Mouse (Mus musculus) left cerebral cortex, adult 2 months (tissue): Measurements from ENCODE around the gene Map4. TPM values are rescaled to one million over a fixed set of nuclear protein-coding genes. Genes with fewer than 3 reads are reported as not detected.
"Not testable (repeated sequence)": the region's sequence is repeated elsewhere in the genome, so short reads cannot be mapped to it uniquely, and the experiment has no call there.

ENCODE experiments used
- DNase-seq, 2 experiments: peaks; one replicate each; pipeline ENCODE4 v3.0.0; 2021 to 2022; ENCODE audit warnings: low spot score in 2 of 2, mixed read lengths in 1 of 2; ENCODE audit errors: extremely low spot score in 1 of 2
- H3K27ac ChIP-seq: fragments of 200-600 bp; 2 replicates; pipeline ENCODE4 v1.8.1; 2022
- H3K4me3 ChIP-seq: fragments of 200-600 bp; 2 replicates; pipeline ENCODE4 v1.8.1; 2022
- CTCF ChIP-seq: fragments of 200-600 bp; IDR thresholded peaks from 2 replicates; pipeline ENCODE4 v1.8.1; 2022; ENCODE audit warnings: antibody characterized with exemption, mild to moderate bottlenecking, moderate library complexity
- intact Hi-C: fragments of 180-260 bp; cut with DNase I; formaldehyde crosslinking; loops from one replicate; pipeline ENCODE4 v1.15.1; 2025
- total RNA-seq, 2 experiments: library from RNA; stranded (reverse); gene quantifications; 2 replicates each; pipeline ENCODE4 v1.2.3; 2021

Map4 gene
- total RNA-seq, 2 experiments from 2014 or later, result 365 to 381 TPM

- no peak for TF ChIP-seq CTCF
- Histone ChIP-seq H3K27ac (peak overlapping the region; percentile 96), H3K4me3 (peak overlapping the region; percentile 51)
- intact Hi-C loops, result loop anchor here (5.0 kb wide), 2 partner anchors 66 to 121 kb away; partner anchors contain the start of gene Map4
- peak; percentile 52 to 57 for DNase-seq
These were observed 122.2 kb downstream of the Map4 start for GRCm38 (mm10) chr9:110053305-110054079.

- peak overlapping the region; percentile 51 for H3K4me3 ChIP-seq
- no peak for TF ChIP-seq CTCF
- intact Hi-C loops, result loop anchor here (5.0 kb wide), 2 partner anchors 67 to 122 kb away; partner anchors contain the start of gene Map4
- DNase-seq, result no peak
- H3K27ac ChIP-seq, result peak overlapping the region; percentile 96
These were observed 122.8 kb downstream of the Map4 start for GRCm38 (mm10) chr9:110054080-110054421.

GRCm38 (mm10) chr9:110054781-110055180 is 123.5 kb downstream of the Map4 start:
- no peak for TF ChIP-seq CTCF
- DNase-seq, result no peak
- peak overlapping the region; percentile 51 for H3K4me3 ChIP-seq
- intact Hi-C loops, result loop anchor here (5.0 kb wide), 2 partner anchors 67 to 122 kb away; partner anchors contain the start of gene Map4
- H3K27ac ChIP-seq, result peak overlapping the region; percentile 96

- Histone ChIP-seq H3K27ac (no peak overlapping the region), H3K4me3 (no peak overlapping the region)
- no peak for TF ChIP-seq CTCF
- no peak for DNase-seq
- intact Hi-C loops, result no loop called here
These were observed 125.9 kb downstream of the Map4 start for GRCm38 (mm10) chr9:110057200-110057599.

- intact Hi-C loops, result no loop called here
- DNase-seq, result no peak
- H3K4me3 ChIP-seq, result no peak overlapping the region
- TF ChIP-seq CTCF, result no peak
- H3K27ac ChIP-seq, result no peak overlapping the region
These were observed 129.5 kb downstream of the Map4 start for GRCm38 (mm10) chr9:110060761-110061160.

- intact Hi-C loops, result no loop called here
- DNase-seq, result no peak
- no peak overlapping the region for H3K4me3 ChIP-seq
- H3K27ac ChIP-seq, result no peak overlapping the region
- no peak for TF ChIP-seq CTCF
These were observed 131.1 kb downstream of the Map4 start for GRCm38 (mm10) chr9:110062405-110062804.

GRCm38 (mm10) chr9:110062861-110063260 is 131.6 kb downstream of the Map4 start:
- intact Hi-C loops, result no loop called here
- no peak overlapping the region for H3K4me3 ChIP-seq
- TF ChIP-seq CTCF, result no peak
- H3K27ac ChIP-seq, result no peak overlapping the region
- DNase-seq, result no peak

GRCm38 (mm10) chr9:110064641-110065040 is 133.4 kb downstream of the Map4 start:
- intact Hi-C loops, result no loop called here
- no peak for DNase-seq
- Histone ChIP-seq H3K27ac (no peak overlapping the region), H3K4me3 (no peak overlapping the region)
- no peak for TF ChIP-seq CTCF

- intact Hi-C loops, result no loop called here
- no peak overlapping the region for H3K4me3 ChIP-seq
- no peak for TF ChIP-seq CTCF
- DNase-seq, result no peak
- no peak overlapping the region for H3K27ac ChIP-seq
These were observed 137.5 kb downstream of the Map4 start for GRCm38 (mm10) chr9:110068745-110069144.

GRCm38 (mm10) chr9:110070358-110070757 is 139.1 kb downstream of the Map4 start:
- DNase-seq, result peak in 1 of 2 experiments; percentile 20
- no peak for TF ChIP-seq CTCF
- H3K4me3 ChIP-seq, result no peak overlapping the region
- intact Hi-C loops, result loop anchor here (5.0 kb wide), 1 partner anchor 138 kb away; the partner anchor contains the start of gene Map4
- peak overlapping the region; percentile 18; the same call in 1 of the 2 replicates for H3K27ac ChIP-seq

GRCm38 (mm10) chr9:110071011-110071410 is 139.8 kb downstream of the Map4 start:
- Histone ChIP-seq H3K4me3 (no peak overlapping the region), H3K27ac (no peak overlapping the region)
- TF ChIP-seq CTCF, result no peak
- intact Hi-C loops, result loop anchor here (5.0 kb wide), 1 partner anchor 139 kb away; the partner anchor contains the start of gene Map4
- DNase-seq, result no peak

- DNase-seq, result peak; percentile 78 to 82
- TF ChIP-seq CTCF, result peak; percentile 86
- intact Hi-C loops, result loop anchor here (1.0 to 5.0 kb wide), 3 partner anchors 87 to 178 kb away; partner anchors contain the start of gene Map4
- peak overlapping the region; percentile 28; the same call in 1 of the 2 replicates for H3K27ac ChIP-seq
- no peak overlapping the region for H3K4me3 ChIP-seq
These were observed 140.6 kb downstream of the Map4 start for GRCm38 (mm10) chr9:110071843-110072242.

- intact Hi-C loops, H3K27ac ChIP-seq, DNase-seq, H3K4me3 ChIP-seq: not testable (repeated sequence)
These were observed 145.2 kb downstream of the Map4 start for GRCm38 (mm10) chr9:110076468-110076867.
